Mouse (Mus musculus): Measurements from ENCODE around the gene Hoxb3.

The Hoxb3 gene

GRCm38 (mm10) chr11:96351831-96352230 lies 28.7 kb downstream of the Hoxb3 start:
- no peak for DNase-seq (ENCODE audit: extremely low read depth, low read depth, low spot score)

- DNase-seq (ENCODE audit: extremely low read depth, low read depth, low spot score): no peak
Observed at GRCm38 (mm10) chr11:96352691-96353521, 29.8 kb downstream of the Hoxb3 start.

GRCm38 (mm10) chr11:96353522-96353841 lies 30.4 kb downstream of the Hoxb3 start:
- DNase-seq (ENCODE audit: extremely low read depth, low read depth, low spot score): no peak

- no peak for DNase-seq (ENCODE audit: extremely low read depth, low read depth, low spot score)
Observed at GRCm38 (mm10) chr11:96353939-96354338, 30.8 kb downstream of the Hoxb3 start.

GRCm38 (mm10) chr11:96354376-96354775 lies 31.2 kb downstream of the Hoxb3 start:
- no peak for DNase-seq (ENCODE audit: extremely low read depth, low read depth, low spot score)

GRCm38 (mm10) chr11:96354801-96355311 lies 31.7 kb downstream of the Hoxb3 start:
- no peak for DNase-seq (ENCODE audit: extremely low read depth, low read depth, low spot score)

- DNase-seq (ENCODE audit: extremely low read depth, low read depth, low spot score): no peak
Observed at GRCm38 (mm10) chr11:96363807-96364206, 40.7 kb downstream of the Hoxb3 start.

GRCm38 (mm10) chr11:96365441-96366091 lies 42.4 kb downstream of the Hoxb3 start, which contains the start of gene Hoxb1:
Gene Hoxb1, plus strand, starts transcription at chr11:96365752.
- no peak for DNase-seq (ENCODE audit: extremely low read depth, low read depth, low spot score)

GRCm38 (mm10) chr11:96366092-96367041 lies 43.2 kb downstream of the Hoxb3 start:
- no peak for DNase-seq (ENCODE audit: extremely low read depth, low read depth, low spot score)

- no peak for DNase-seq (ENCODE audit: extremely low read depth, low read depth, low spot score)
Observed at GRCm38 (mm10) chr11:96367141-96367540, 44.0 kb downstream of the Hoxb3 start.

GRCm38 (mm10) chr11:96368686-96369085 lies 45.6 kb downstream of the Hoxb3 start:
- DNase-seq (ENCODE audit: extremely low read depth, low read depth, low spot score): no peak

- DNase-seq (ENCODE audit: extremely low read depth, low read depth, low spot score): no peak
Observed at GRCm38 (mm10) chr11:96369140-96369539, 46.0 kb downstream of the Hoxb3 start.

- no peak for DNase-seq (ENCODE audit: extremely low read depth, low read depth, low spot score)
Observed at GRCm38 (mm10) chr11:96371726-96372125, 48.6 kb downstream of the Hoxb3 start.

GRCm38 (mm10) chr11:96372519-96372918 lies 49.4 kb downstream of the Hoxb3 start:
- DNase-seq (ENCODE audit: extremely low read depth, low read depth, low spot score): no peak

GRCm38 (mm10) chr11:96374810-96375209 lies 51.7 kb downstream of the Hoxb3 start:
- DNase-seq (ENCODE audit: extremely low read depth, low read depth, low spot score): no peak

- no peak for DNase-seq (ENCODE audit: extremely low read depth, low read depth, low spot score)
Observed at GRCm38 (mm10) chr11:96383381-96383780, 60.3 kb downstream of the Hoxb3 start.

GRCm38 (mm10) chr11:96387635-96388034 lies 64.5 kb downstream of the Hoxb3 start:
- no peak for DNase-seq (ENCODE audit: extremely low read depth, low read depth, low spot score)

GRCm38 (mm10) chr11:96396772-96397626 lies 73.9 kb downstream of the Hoxb3 start:
- DNase-seq (ENCODE audit: extremely low read depth, low read depth, low spot score): no peak

Data from fat pad, adult 2 months (tissue).